Mouse (Mus musculus) embryonic fibroblast, embryonic 13.5 days (primary cell): ENCODE results near the gene Stum. TPM values are rescaled to one million over a fixed set of nuclear protein-coding genes. Genes with fewer than 3 reads are reported as not detected.

Source experiments
- H3K27ac ChIP-seq: 2 replicates; pipeline ENCODE4 v1.5.1; 2012; ENCODE audit warnings: low read length, control low read depth, inconsistent platforms; ENCODE audit not compliant: insufficient read depth
- H3K4me1 ChIP-seq: 2 replicates; pipeline ENCODE4 v1.6.1; 2011; ENCODE audit warnings: low read length; ENCODE audit not compliant: control insufficient read depth, insufficient read depth
- H3K4me3 ChIP-seq: 2 replicates; pipeline ENCODE4 v1.5.1; 2011; ENCODE audit warnings: mild to moderate bottlenecking, control low read depth, low read length; ENCODE audit not compliant: insufficient read depth
- CTCF ChIP-seq: IDR thresholded peaks from 2 replicates; pipeline ENCODE4 v1.5.1; 2011; ENCODE audit warnings: mild to moderate bottlenecking, control low read depth, low read length, moderate library complexity, borderline replicate concordance; ENCODE audit not compliant: insufficient read depth
- POLR2A ChIP-seq: IDR thresholded peaks from 2 replicates; pipeline ENCODE4 v1.6.1; 2011; ENCODE audit warnings: low read depth, mild to moderate bottlenecking, control low read depth, low read length, moderate library complexity
- polyA plus RNA-seq: library from polyadenylated mRNA; stranded (reverse); fragments of >200 nt; gene quantifications from 2 replicates; pipeline ENCODE4 v1.2.4, GENCODE M21; 2011; ENCODE audit warnings: low read depth; ENCODE audit not compliant: missing spikeins, insufficient read length

Stum gene
- polyA plus RNA-seq, 1 experiment = not detected

DNA sequence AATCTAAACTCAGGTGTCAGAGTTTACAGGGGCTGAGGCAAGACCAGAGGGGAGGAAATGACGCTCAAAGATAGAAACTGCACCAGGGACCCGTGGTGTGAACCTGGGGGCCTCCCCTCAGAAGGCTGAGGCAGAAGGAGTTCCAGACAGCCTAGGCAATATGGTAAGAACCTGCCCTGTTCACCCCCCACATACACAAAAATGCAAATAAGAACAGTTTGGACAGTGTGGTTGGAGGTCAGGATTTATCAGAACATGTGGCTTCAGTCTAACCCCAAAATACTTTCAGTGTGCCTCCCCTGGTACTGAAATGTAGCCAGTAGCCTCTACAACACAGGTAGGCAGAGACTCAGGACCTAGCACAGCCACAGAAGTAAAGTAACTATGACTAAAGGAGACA, 30.8 kb upstream of the Stum start:
- Histone ChIP-seq H3K4me1 (no peaks in the 10 kb centered on the region), H3K4me3 (no peak overlapping the region), H3K27ac (no peak overlapping the region)
- TF ChIP-seq CTCF (no peak), POLR2A (no peak)

DNA sequence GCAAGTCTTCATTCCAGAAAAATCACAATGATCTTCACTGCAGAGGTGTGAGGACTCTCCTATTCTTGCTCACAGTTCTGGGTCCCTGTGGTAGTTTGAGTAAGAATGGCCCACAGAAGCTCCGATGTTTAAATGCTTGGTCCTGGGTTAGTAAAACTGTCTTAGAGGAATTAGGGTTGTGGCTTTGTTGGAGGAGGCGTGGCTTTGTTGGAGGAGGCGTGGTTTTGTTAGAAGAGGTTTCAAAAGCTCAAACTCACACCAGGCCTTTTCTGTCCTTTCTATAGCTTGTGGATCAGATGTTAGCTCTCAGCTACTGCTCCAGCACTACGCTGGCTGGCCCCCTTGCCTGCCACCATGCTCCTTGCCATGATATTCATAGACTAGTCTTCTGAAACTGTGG, 27.6 kb upstream of the Stum start:
- H3K4me3 ChIP-seq = no peak overlapping the region
- H3K27ac ChIP-seq = no peak overlapping the region
- no peaks in the 10 kb centered on the region for H3K4me1 ChIP-seq
- no peak for TF ChIP-seq CTCF
- no peak for TF ChIP-seq POLR2A

DNA sequence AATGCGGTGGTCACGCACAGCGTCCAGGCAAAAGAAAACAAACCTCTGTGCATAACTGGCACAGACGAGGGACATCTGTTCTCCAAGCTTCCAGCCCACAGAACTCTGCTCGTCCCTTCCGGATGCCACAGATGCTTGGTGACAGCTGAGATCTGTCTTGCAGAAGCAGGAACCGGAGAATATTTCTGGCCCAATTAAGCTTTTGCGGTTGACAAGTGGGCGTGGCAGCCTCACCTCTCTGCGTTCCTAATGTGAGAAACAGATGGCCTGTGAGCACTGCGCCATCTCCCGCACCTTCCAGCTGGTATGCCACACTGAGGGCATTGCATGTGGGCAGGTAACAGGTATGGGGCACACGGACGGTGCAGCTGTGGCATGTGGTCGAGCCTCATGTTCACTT, 27.1 kb upstream of the Stum start:
- H3K4me1 ChIP-seq = no peaks in the 10 kb centered on the region
- TF ChIP-seq CTCF (no peak), POLR2A (no peak)
- H3K27ac ChIP-seq = no peak overlapping the region
- no peak overlapping the region for H3K4me3 ChIP-seq

DNA sequence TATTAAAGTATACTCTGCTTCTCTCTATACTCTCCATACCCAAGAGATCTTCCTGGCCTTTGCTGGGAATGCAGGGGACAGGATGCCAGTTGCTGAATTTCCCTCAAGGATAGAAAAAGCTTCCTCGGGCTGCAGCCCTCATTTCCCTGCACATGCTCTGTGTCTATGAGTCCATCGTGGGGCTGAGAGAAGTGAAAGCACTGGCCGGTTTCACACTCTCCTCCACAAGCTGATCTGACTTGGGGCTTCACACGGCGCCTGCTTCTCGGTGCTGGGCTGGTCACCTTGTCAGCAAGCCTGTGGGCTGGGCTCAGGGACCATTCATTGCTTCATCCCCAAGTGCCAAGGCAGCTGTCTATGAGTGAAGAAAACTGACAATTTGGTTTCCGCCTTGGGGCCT, 25.4 kb upstream of the Stum start:
- TF ChIP-seq POLR2A (no peak), CTCF (no peak)
- Histone ChIP-seq H3K4me1 (no peaks in the 10 kb centered on the region), H3K4me3 (no peak overlapping the region), H3K27ac (no peak overlapping the region)

DNA sequence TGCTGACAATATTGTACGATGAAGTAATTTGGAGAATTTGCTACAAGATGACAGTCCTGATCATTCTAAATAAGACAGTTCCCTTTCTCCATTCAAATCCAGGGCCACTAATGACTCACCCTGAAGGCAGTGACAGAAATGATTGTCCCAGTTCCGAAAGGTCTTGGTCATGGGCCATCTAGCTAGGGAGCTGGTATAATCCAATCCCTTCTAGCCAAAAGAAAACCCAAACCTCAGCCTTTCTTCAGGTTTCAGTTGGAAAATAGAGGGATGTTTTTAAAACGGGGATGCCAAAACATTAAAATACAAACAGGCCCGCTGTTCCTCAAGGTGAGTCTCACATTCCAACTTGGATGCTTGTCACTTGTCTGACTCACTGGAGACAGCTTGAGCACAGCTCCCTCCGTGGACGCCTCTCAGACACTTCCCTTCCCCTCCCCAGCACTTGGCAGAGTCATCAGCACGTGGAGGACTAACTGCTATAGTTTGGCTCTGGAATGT, 24.0 kb upstream of the Stum start:
- no peak for TF ChIP-seq POLR2A
- TF ChIP-seq CTCF = no peak
- no peak overlapping the region for H3K27ac ChIP-seq
- no peak overlapping the region for H3K4me3 ChIP-seq
- no peaks in the 10 kb centered on the region for H3K4me1 ChIP-seq

DNA sequence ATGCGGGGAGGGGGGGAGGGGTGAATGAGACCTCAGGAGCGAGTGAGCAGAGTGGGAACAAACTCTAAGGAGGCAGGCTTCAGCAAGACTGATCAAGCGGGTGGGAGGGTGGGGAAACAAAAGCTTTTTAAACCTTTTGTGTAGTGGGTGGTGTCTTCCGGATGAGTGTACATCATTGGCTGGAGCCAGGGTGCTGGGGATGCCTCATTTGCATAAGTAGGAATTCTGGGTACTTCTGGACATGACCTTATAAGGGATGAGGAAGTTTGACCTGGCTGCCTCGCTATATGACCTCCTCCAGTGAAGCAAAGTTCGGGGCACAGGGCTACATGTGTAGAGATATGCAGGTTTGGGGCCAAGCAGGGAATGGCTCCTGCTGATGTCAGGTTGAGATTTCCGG, 23.0 kb upstream of the Stum start:
- no peak overlapping the region for H3K4me3 ChIP-seq
- TF ChIP-seq CTCF = no peak
- TF ChIP-seq POLR2A = no peak
- H3K27ac ChIP-seq = no peak overlapping the region
- no peaks in the 10 kb centered on the region for H3K4me1 ChIP-seq

DNA sequence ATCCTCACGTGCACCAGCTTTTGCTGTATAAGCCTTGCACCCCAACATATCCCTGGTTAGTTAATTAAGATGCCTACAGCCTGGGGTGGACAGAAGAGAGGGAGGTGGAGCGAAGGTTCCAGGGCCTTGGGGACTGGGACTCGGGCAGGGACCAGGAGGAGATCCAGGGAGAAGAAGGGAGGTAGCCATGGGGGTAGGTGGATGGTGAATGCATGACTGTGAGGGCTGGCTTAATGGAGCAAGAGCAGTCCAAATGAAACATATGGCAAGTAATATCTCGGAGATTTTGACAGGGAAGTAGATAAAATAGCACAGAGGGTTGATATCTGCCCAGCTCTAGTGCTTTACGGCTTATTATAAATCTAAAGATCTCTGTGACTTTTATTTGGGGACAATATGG, 21.6 kb upstream of the Stum start:
- Histone ChIP-seq H3K4me1 (no peaks in the 10 kb centered on the region), H3K4me3 (no peak overlapping the region), H3K27ac (no peak overlapping the region)
- no peak for TF ChIP-seq POLR2A
- no peak for TF ChIP-seq CTCF

DNA sequence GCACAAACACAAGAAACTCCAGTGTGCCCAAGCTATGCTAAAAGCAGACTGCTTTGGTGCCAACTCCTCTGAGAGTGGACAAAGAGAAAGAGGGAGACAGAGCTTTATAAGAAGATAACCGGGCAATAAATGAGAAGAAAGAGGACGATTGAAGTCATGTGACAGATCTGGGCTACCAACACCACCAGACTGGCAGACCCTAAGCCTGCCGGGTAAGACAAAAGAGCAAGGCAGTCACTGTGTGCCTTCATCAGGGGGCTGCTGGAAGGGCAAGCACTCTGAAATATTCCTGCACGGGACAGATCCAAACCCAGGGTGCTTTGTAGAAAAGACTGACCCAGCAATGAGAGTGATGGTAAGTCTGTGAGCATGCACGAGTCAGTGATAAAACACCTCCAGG, 20.2 kb upstream of the Stum start:
- Histone ChIP-seq H3K4me1 (no peaks in the 10 kb centered on the region), H3K27ac (no peak overlapping the region), H3K4me3 (no peak overlapping the region)
- no peak for TF ChIP-seq POLR2A
- no peak for TF ChIP-seq CTCF

DNA sequence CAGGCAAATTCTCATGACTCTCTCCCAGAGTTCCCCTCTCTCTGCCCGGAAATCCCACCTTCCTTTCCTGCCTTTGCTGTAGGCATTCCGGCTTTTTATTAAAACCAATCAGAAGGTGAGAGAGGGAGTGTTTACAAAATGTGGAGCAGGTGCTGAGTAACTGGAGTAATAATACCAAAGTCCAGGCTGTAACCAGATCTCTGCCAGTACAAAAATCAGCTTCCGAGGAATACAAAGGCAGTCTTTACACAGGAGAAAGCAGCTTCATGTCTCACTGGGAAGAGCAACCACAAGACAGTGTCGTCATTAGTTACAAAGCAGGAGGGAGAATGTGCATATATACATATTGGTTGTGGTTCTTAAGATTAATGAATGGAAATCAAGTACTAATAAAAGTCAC, 19.3 kb upstream of the Stum start:
- no peaks in the 10 kb centered on the region for H3K4me1 ChIP-seq
- no peak overlapping the region for H3K4me3 ChIP-seq
- TF ChIP-seq POLR2A (no peak), CTCF (no peak)
- H3K27ac ChIP-seq = no peak overlapping the region

DNA sequence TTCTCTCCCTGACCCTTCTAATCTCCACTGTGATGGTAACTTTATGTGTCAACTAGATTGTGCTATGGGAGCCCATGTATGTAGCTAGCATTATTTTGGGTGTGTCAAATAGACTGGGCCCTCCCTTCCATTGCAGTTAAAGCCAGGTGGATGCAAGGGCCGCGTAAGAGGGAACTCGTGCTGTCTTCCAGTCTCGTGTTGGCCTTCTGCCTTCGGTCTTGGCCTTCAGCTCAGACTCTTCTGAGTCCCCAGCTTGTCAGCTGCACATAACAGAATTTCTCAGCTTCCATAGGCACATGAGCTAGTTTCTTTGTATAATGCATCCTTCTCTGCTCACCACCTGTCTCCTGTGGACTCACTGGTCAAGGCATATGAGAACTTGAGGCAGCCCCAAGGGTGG, 17.3 kb upstream of the Stum start:
- TF ChIP-seq POLR2A = no peak
- TF ChIP-seq CTCF = no peak
- H3K27ac ChIP-seq = no peak overlapping the region
- H3K4me3 ChIP-seq = no peak overlapping the region
- H3K4me1 ChIP-seq = no peaks in the 10 kb centered on the region

DNA sequence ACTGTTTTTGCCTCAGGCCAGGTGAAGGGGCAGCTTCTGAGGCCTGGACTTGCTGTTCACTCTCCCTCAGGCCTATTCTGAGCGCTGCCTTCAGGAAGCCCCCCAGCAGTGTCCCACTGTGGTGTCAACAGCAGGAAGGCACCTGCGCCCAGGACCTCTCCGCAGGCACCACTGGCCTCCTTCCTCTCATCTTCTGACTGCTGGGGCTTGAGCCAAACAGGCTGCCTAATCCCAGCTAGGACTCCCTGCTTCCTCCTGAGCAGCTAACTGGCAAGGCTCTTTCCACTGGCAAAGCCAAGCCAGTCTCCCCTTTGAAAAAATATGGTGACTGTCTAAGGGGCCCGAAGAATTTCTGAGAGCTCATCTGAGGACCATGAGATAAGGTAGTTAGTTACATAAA, 16.9 kb upstream of the Stum start:
- no peak overlapping the region for H3K4me3 ChIP-seq
- TF ChIP-seq POLR2A (no peak), CTCF (no peak)
- H3K27ac ChIP-seq = no peak overlapping the region
- no peaks in the 10 kb centered on the region for H3K4me1 ChIP-seq
